Mouse (Mus musculus) heart, embryonic 10.5 days (tissue): ENCODE measurements around the gene Frmd4a. TPM values are rescaled to one million over a fixed set of nuclear protein-coding genes. Genes with fewer than 3 reads are reported as not detected.
"Not testable (repeated sequence)": the region's sequence is repeated elsewhere in the genome, so short reads cannot be mapped to it uniquely, and the experiment has no call there.

Experiments used
- DNase-seq: peaks from one replicate; pipeline ENCODE4 v3.0.0-alpha.2; 2017; ENCODE audit warnings: low spot score
- H3K27ac ChIP-seq: fragments of 300-500 bp; sonication (generic); 2 replicates; pipeline ENCODE4 v1.5.1; 2016; ENCODE audit warnings: mild to moderate bottlenecking
- H3K27me3 ChIP-seq: fragments of 300-500 bp; sonication (generic); 2 replicates; pipeline ENCODE4 v1.6.1; 2016; ENCODE audit warnings: mild to moderate bottlenecking; ENCODE audit not compliant: poor library complexity, insufficient read depth, severe bottlenecking
- H3K36me3 ChIP-seq: fragments of 300-500 bp; sonication (generic); 2 replicates; pipeline ENCODE4 v1.6.1; 2016; ENCODE audit warnings: mild to moderate bottlenecking, moderate library complexity
- H3K4me1 ChIP-seq: fragments of 300-500 bp; sonication (generic); 2 replicates; pipeline ENCODE4 v1.6.1; 2016; ENCODE audit warnings: mild to moderate bottlenecking
- H3K4me3 ChIP-seq: fragments of 300-500 bp; sonication (generic); 2 replicates; pipeline ENCODE4 v1.5.1; 2016; ENCODE audit warnings: mild to moderate bottlenecking, moderate library complexity
- H3K9me3 ChIP-seq: fragments of 300-500 bp; sonication (generic); 2 replicates; pipeline ENCODE4 v1.6.1; 2016; ENCODE audit warnings: mild to moderate bottlenecking, moderate library complexity
- WGBS: fragments of 180-500 bp; shearing (Covaris S2); methylation state at CpG from one replicate; pipeline ENCODE4 v1.1.7; 2016; 5-methylcytosine and 5-hydroxymethylcytosine counted together
- polyA plus RNA-seq: library from polyadenylated mRNA; unstranded; fragments of >200 nt; fragmentation: Nextera tagmentation; extraction: Ambion mirVana; gene quantifications from 2 replicates; pipeline ENCODE4 v1.2.1, GENCODE M21; 2016

Frmd4a gene
- polyA plus RNA-seq, 1 experiment from 2014 or later, result 29.4 TPM

- no peak for DNase-seq
- H3K27me3 ChIP-seq, result no peaks in the 10 kb centered on the region
- peak overlapping the region; percentile 92 for H3K27ac ChIP-seq
- H3K4me1 ChIP-seq, result peaks cover 51% of the 10 kb centered on the region
- no peaks in the 10 kb centered on the region for H3K9me3 ChIP-seq
- H3K4me3 ChIP-seq, result peak overlapping the region; percentile 61
- H3K36me3 ChIP-seq, result no peaks in the 10 kb centered on the region
- WGBS, result 43% methylated on average over 7 of the region's 7 CpGs
These were observed 284.2 kb downstream of the Frmd4a start for GRCm38 (mm10) chr2:4301692-4302091.

GRCm38 (mm10) chr2:4302119-4302518, 284.6 kb downstream of the Frmd4a start:
- WGBS, result 88% methylated on average over 3 of the region's 3 CpGs
- no peaks in the 10 kb centered on the region for H3K9me3 ChIP-seq
- H3K4me3 ChIP-seq, result 0 out of 2 replicates have a peak overlapping the region, but pooled peaks have one; percentile 61
- no peaks in the 10 kb centered on the region for H3K36me3 ChIP-seq
- no peak for DNase-seq
- H3K27me3 ChIP-seq, result no peaks in the 10 kb centered on the region
- H3K27ac ChIP-seq, result peak overlapping the region; percentile 92; the same call in 1 of the 2 replicates
- peaks cover 47% of the 10 kb centered on the region for H3K4me1 ChIP-seq

- H3K4me1 ChIP-seq, result peaks cover 3% of the 10 kb centered on the region; the same call in 1 of the 2 replicates
- H3K27ac ChIP-seq, result no peak overlapping the region
- no peaks in the 10 kb centered on the region for H3K9me3 ChIP-seq
- no peak for DNase-seq
- no peak overlapping the region for H3K4me3 ChIP-seq
- peaks cover 3% of the 10 kb centered on the region; the same call in 1 of the 2 replicates for H3K36me3 ChIP-seq
- H3K27me3 ChIP-seq, result no peaks in the 10 kb centered on the region
- 79% methylated on average over 6 of the region's 6 CpGs for WGBS
These were observed 289.6 kb downstream of the Frmd4a start for GRCm38 (mm10) chr2:4307076-4307475.

- Histone ChIP-seq H3K4me1 (peaks cover 12% of the 10 kb centered on the region), H3K9me3 (no peaks in the 10 kb centered on the region), H3K36me3 (no peaks in the 10 kb centered on the region), H3K4me3 (no peak overlapping the region), H3K27ac (no peak overlapping the region), H3K27me3 (no peaks in the 10 kb centered on the region)
- no peak for DNase-seq
- WGBS, result 76% methylated on average over 5 of the region's 5 CpGs
These were observed 297.0 kb downstream of the Frmd4a start for GRCm38 (mm10) chr2:4314545-4314944.

- Histone ChIP-seq H3K27ac (no peak overlapping the region), H3K9me3 (no peaks in the 10 kb centered on the region), H3K4me1 (peaks cover 12% of the 10 kb centered on the region), H3K36me3 (no peaks in the 10 kb centered on the region), H3K27me3 (no peaks in the 10 kb centered on the region), H3K4me3 (no peak overlapping the region)
- no peak for DNase-seq
- WGBS, result 64% methylated on average over 2 of the region's 2 CpGs
These were observed 299.1 kb downstream of the Frmd4a start for GRCm38 (mm10) chr2:4316589-4316988.

- no peaks in the 10 kb centered on the region for H3K27me3 ChIP-seq
- WGBS, result 62% methylated on average over 4 of the region's 4 CpGs
- H3K36me3 ChIP-seq, result no peaks in the 10 kb centered on the region
- no peak for DNase-seq
- H3K4me1 ChIP-seq, result peaks cover 6% of the 10 kb centered on the region
- H3K4me3 ChIP-seq, result no peak overlapping the region
- no peak overlapping the region for H3K27ac ChIP-seq
- no peaks in the 10 kb centered on the region for H3K9me3 ChIP-seq
These were observed 300.6 kb downstream of the Frmd4a start for GRCm38 (mm10) chr2:4318134-4318533.

- DNase-seq, result no peak
- WGBS, result 49% methylated on average over 9 of the region's 9 CpGs
- Histone ChIP-seq H3K36me3 (no peaks in the 10 kb centered on the region), H3K27ac (no peak overlapping the region), H3K4me3 (no peak overlapping the region), H3K27me3 (no peaks in the 10 kb centered on the region), H3K9me3 (no peaks in the 10 kb centered on the region), H3K4me1 (peaks cover 38% of the 10 kb centered on the region)
These were observed 308.9 kb downstream of the Frmd4a start for GRCm38 (mm10) chr2:4326241-4327010.

GRCm38 (mm10) chr2:4327011-4327340, 309.5 kb downstream of the Frmd4a start:
- H3K4me3 ChIP-seq, result no peak overlapping the region
- H3K27ac ChIP-seq, result peak overlapping the region; percentile 25; the same call in 1 of the 2 replicates
- no peaks in the 10 kb centered on the region for H3K27me3 ChIP-seq
- WGBS, result 38% methylated on average over 4 of the region's 4 CpGs
- no peaks in the 10 kb centered on the region for H3K9me3 ChIP-seq
- DNase-seq, result no peak
- no peaks in the 10 kb centered on the region for H3K36me3 ChIP-seq
- H3K4me1 ChIP-seq, result peaks cover 38% of the 10 kb centered on the region

GRCm38 (mm10) chr2:4332441-4332840, 314.9 kb downstream of the Frmd4a start:
- 32% methylated on average over 8 of the region's 8 CpGs for WGBS
- Histone ChIP-seq H3K4me3 (no peak overlapping the region), H3K27ac (0 out of 2 replicates have a peak overlapping the region, but pooled peaks have one; percentile 19)

GRCm38 (mm10) chr2:4334201-4334600, 316.7 kb downstream of the Frmd4a start:
- Histone ChIP-seq H3K27me3 (no peaks in the 10 kb centered on the region), H3K4me1 (peaks cover 39% of the 10 kb centered on the region), H3K27ac (no peak overlapping the region), H3K9me3 (no peaks in the 10 kb centered on the region), H3K36me3 (no peaks in the 10 kb centered on the region), H3K4me3 (no peak overlapping the region)
- 41% methylated on average over 4 of the region's 4 CpGs for WGBS
- no peak for DNase-seq

More at GRCm38 (mm10) chr2:4332441-4332840, 314.9 kb downstream of the Frmd4a start:
- Histone ChIP-seq H3K36me3 (no peaks in the 10 kb centered on the region), H3K9me3 (no peaks in the 10 kb centered on the region), H3K4me1 (peaks cover 49% of the 10 kb centered on the region), H3K27me3 (no peaks in the 10 kb centered on the region)
- DNase-seq, result no peak

- H3K9me3 ChIP-seq, result no peaks in the 10 kb centered on the region
- WGBS, result 38% methylated on average over 5 of the region's 5 CpGs
- no peak for DNase-seq
- H3K27me3 ChIP-seq, result no peaks in the 10 kb centered on the region
- H3K4me1 ChIP-seq, result peaks cover 40% of the 10 kb centered on the region
- no peaks in the 10 kb centered on the region for H3K36me3 ChIP-seq
- H3K4me3 ChIP-seq, result no peak overlapping the region
- no peak overlapping the region for H3K27ac ChIP-seq
These were observed 317.4 kb downstream of the Frmd4a start for GRCm38 (mm10) chr2:4334936-4335335.

GRCm38 (mm10) chr2:4335881-4336280, 318.4 kb downstream of the Frmd4a start:
- H3K36me3 ChIP-seq, result no peaks in the 10 kb centered on the region
- H3K27ac ChIP-seq, result no peak overlapping the region
- no peaks in the 10 kb centered on the region for H3K9me3 ChIP-seq
- H3K4me3 ChIP-seq, result no peak overlapping the region
- 63% methylated on average over 4 of the region's 4 CpGs for WGBS
- H3K27me3 ChIP-seq, result no peaks in the 10 kb centered on the region
- DNase-seq, result no peak
- peaks cover 37% of the 10 kb centered on the region for H3K4me1 ChIP-seq

GRCm38 (mm10) chr2:4338290-4338689, 320.8 kb downstream of the Frmd4a start:
- not testable (repeated sequence) for DNase-seq, H3K27me3 ChIP-seq, H3K27ac ChIP-seq, H3K9me3 ChIP-seq, H3K36me3 ChIP-seq, H3K4me3 ChIP-seq
- 38% methylated on average over 8 of the region's 8 CpGs for WGBS
- peaks cover 28% of the 10 kb centered on the region for H3K4me1 ChIP-seq
